Mouse (Mus musculus) heart, postnatal 10 days (tissue): Measurements from ENCODE around the gene Sdk2. TPM values are rescaled to one million over a fixed set of nuclear protein-coding genes. Genes with fewer than 3 reads are reported as not detected.
A peak's percentile ranks its signal among the peaks of the same experiment; 100 is the strongest.

Source experiments
- DNase-seq, 2 experiments: peaks; one replicate each; pipeline ENCODE4 v3.0.0; 2021
- intact Hi-C: fragments of 180-260 bp; cut with DNase I; formaldehyde crosslinking; loops from one replicate; pipeline ENCODE4 v1.15.1; 2025
- total RNA-seq, 2 experiments: library from RNA; stranded (reverse); gene quantifications; 2 replicates each; pipeline ENCODE4 v1.2.3; 2021

The Sdk2 gene
- total RNA-seq, 2 experiments from 2014 or later, result 5.0 to 5.3 TPM

GRCm38 (mm10) chr11:113777878-113778464, 288.9 kb downstream of the Sdk2 start:
- intact Hi-C loops, result no loop called here
- DNase-seq, result peak in 1 of 2 experiments; percentile 32

- DNase-seq, result no peak
- intact Hi-C loops, result no loop called here
Measured at GRCm38 (mm10) chr11:113776851-113777511, 289.9 kb downstream of the Sdk2 start.

GRCm38 (mm10) chr11:113774773-113775172, 292.1 kb downstream of the Sdk2 start:
- intact Hi-C loops, result no loop called here
- no peak for DNase-seq

- intact Hi-C loops, result no loop called here
- no peak for DNase-seq
Measured at GRCm38 (mm10) chr11:113773191-113773590, 293.7 kb downstream of the Sdk2 start.

- DNase-seq, result no peak
- intact Hi-C loops, result no loop called here
Measured at GRCm38 (mm10) chr11:113771187-113771586, 295.7 kb downstream of the Sdk2 start.

- no peak for DNase-seq
- intact Hi-C loops, result no loop called here
Measured at GRCm38 (mm10) chr11:113768356-113768755, 298.5 kb downstream of the Sdk2 start.

- intact Hi-C loops, result no loop called here
- peak; percentile 43 to 47 for DNase-seq
Measured at GRCm38 (mm10) chr11:113767285-113767684, 299.6 kb downstream of the Sdk2 start.

GRCm38 (mm10) chr11:113766284-113766985, 300.4 kb downstream of the Sdk2 start:
- peak; percentile 38 to 47 for DNase-seq
- intact Hi-C loops, result no loop called here

GRCm38 (mm10) chr11:113764132-113764849, 302.6 kb downstream of the Sdk2 start:
- intact Hi-C loops, result no loop called here

GRCm38 (mm10) chr11:113763449-113763848, 303.4 kb downstream of the Sdk2 start:
- DNase-seq, result no peak
- intact Hi-C loops, result no loop called here

More at GRCm38 (mm10) chr11:113764132-113764849, 302.6 kb downstream of the Sdk2 start:
- DNase-seq, result no peak

GRCm38 (mm10) chr11:113762136-113762797, 304.6 kb downstream of the Sdk2 start:
- intact Hi-C loops, result no loop called here
- DNase-seq, result no peak

GRCm38 (mm10) chr11:113761646-113762045, 305.2 kb downstream of the Sdk2 start:
- intact Hi-C loops, result no loop called here
- no peak for DNase-seq

- intact Hi-C loops, result no loop called here
- no peak for DNase-seq
Measured at GRCm38 (mm10) chr11:113760476-113760875, 306.4 kb downstream of the Sdk2 start.

GRCm38 (mm10) chr11:113758851-113759250, 308.0 kb downstream of the Sdk2 start:
- no peak for DNase-seq
- intact Hi-C loops, result no loop called here

GRCm38 (mm10) chr11:113756578-113756977, 310.3 kb downstream of the Sdk2 start:
- intact Hi-C loops, result no loop called here
- no peak for DNase-seq

- intact Hi-C loops, result no loop called here
- DNase-seq, result no peak
Measured at GRCm38 (mm10) chr11:113755878-113756277, 311.0 kb downstream of the Sdk2 start.

- intact Hi-C loops, result no loop called here
- DNase-seq, result no peak
Measured at GRCm38 (mm10) chr11:113754845-113755244, 312.0 kb downstream of the Sdk2 start.

GRCm38 (mm10) chr11:113752685-113753430, 314.0 kb downstream of the Sdk2 start:
- intact Hi-C loops, result no loop called here
- DNase-seq, result no peak

- intact Hi-C loops, result no loop called here
Measured at GRCm38 (mm10) chr11:113752158-113752661, 314.6 kb downstream of the Sdk2 start.

More at GRCm38 (mm10) chr11:113752158-113752661, 314.6 kb downstream of the Sdk2 start:
- DNase-seq, result no peak
